Mouse (Mus musculus) hindbrain, embryonic 11.5 days (tissue): ENCODE measurements around the gene Tekt4. TPM values are rescaled to one million over a fixed set of nuclear protein-coding genes. Genes with fewer than 3 reads are reported as not detected.

ENCODE experiments used
- ATAC-seq: fragments of 200-750 bp; cut with Nextera tagmentation; 2 replicates; pipeline ENCODE4 v1.8.0; 2017; ENCODE audit warnings: mild to moderate bottlenecking, moderate TSS enrichment, moderate library complexity; ENCODE audit not compliant: low FRiP score
- DNase-seq: peaks from one replicate; pipeline ENCODE4 v3.0.0-alpha.2; 2015; ENCODE audit warnings: low spot score
- H3K27ac ChIP-seq: fragments of 300-500 bp; sonication (generic); 2 replicates; pipeline ENCODE4 v1.5.1; 2014; ENCODE audit warnings: mild to moderate bottlenecking, low read depth, low read length
- H3K27me3 ChIP-seq: fragments of 300-500 bp; sonication (generic); 2 replicates; pipeline ENCODE4 v1.6.1; 2014; ENCODE audit warnings: mild to moderate bottlenecking, low read length, moderate library complexity, mixed read lengths; ENCODE audit not compliant: control insufficient read depth, insufficient read depth
- H3K36me3 ChIP-seq: fragments of 300-500 bp; sonication (generic); 2 replicates; pipeline ENCODE4 v1.6.1; 2014; ENCODE audit warnings: mild to moderate bottlenecking, low read length, moderate library complexity, mixed read lengths; ENCODE audit not compliant: control insufficient read depth, insufficient read depth
- H3K4me1 ChIP-seq: fragments of 300-500 bp; sonication (generic); replicated peaks from 2 replicates; pipeline ENCODE4 v1.6.1; 2014; ENCODE audit warnings: low read length, mixed read lengths; ENCODE audit not compliant: control insufficient read depth, insufficient read depth
- H3K4me2 ChIP-seq: fragments of 300-500 bp; sonication (generic); replicated peaks from 2 replicates; pipeline ENCODE4 v1.6.1; 2014; ENCODE audit warnings: mild to moderate bottlenecking, low read depth, low read length
- H3K4me3 ChIP-seq: fragments of 300-500 bp; sonication (generic); 2 replicates; pipeline ENCODE4 v1.5.1; 2014; ENCODE audit warnings: low read depth, low read length
- H3K9ac ChIP-seq: fragments of 300-500 bp; sonication (generic); 2 replicates; pipeline ENCODE4 v1.6.1; 2014; ENCODE audit warnings: low read depth, low read length
- H3K9me3 ChIP-seq: fragments of 300-500 bp; sonication (generic); 2 replicates; pipeline ENCODE4 v1.6.1; 2016; ENCODE audit warnings: low read length; ENCODE audit not compliant: control insufficient read depth
- WGBS: fragments of 180-500 bp; shearing (Covaris S2); extraction: QIAGEN DNeasy Blood & Tissue Kit; methylation state at CpG from one replicate; pipeline ENCODE4 v1.1.7; 2014; 5-methylcytosine and 5-hydroxymethylcytosine counted together
- polyA plus RNA-seq: library from polyadenylated mRNA; unstranded; fragments of >200 nt; fragmentation: Nextera tagmentation; extraction: Ambion mirVana; gene quantifications from 2 replicates; pipeline ENCODE4 v1.2.1, GENCODE M21; 2014

The Tekt4 gene
- polyA plus RNA-seq, 1 experiment from 2014 or later: 1.3 TPM

- Histone ChIP-seq H3K4me1 (peaks cover 11% of the 10 kb centered on the region), H3K27ac (no peak overlapping the region), H3K9ac (no peak overlapping the region), H3K27me3 (peaks cover 8% of the 10 kb centered on the region; the same call in 1 of the 2 replicates), H3K9me3 (no peaks in the 10 kb centered on the region), H3K4me2 (no peak overlapping the region), H3K4me3 (no peak overlapping the region), H3K36me3 (no peaks in the 10 kb centered on the region)
- WGBS: 70% methylated on average over 2 of the region's 2 CpGs
- no peak for ATAC-seq
- DNase-seq: no peak
Measured at GRCm38 (mm10) chr17:25425996-25426395, 28.4 kb upstream of the Tekt4 start.

GRCm38 (mm10) chr17:25427441-25427840 is 27.0 kb upstream of the Tekt4 start:
- Histone ChIP-seq H3K9me3 (no peaks in the 10 kb centered on the region), H3K27me3 (peaks cover 20% of the 10 kb centered on the region), H3K4me1 (peaks cover 11% of the 10 kb centered on the region), H3K4me3 (no peak overlapping the region), H3K36me3 (no peaks in the 10 kb centered on the region), H3K27ac (no peak overlapping the region), H3K9ac (no peak overlapping the region), H3K4me2 (no peak overlapping the region)
- 36% methylated on average over 10 of the region's 10 CpGs for WGBS
- DNase-seq (no peak), ATAC-seq (no peak)

DNA sequence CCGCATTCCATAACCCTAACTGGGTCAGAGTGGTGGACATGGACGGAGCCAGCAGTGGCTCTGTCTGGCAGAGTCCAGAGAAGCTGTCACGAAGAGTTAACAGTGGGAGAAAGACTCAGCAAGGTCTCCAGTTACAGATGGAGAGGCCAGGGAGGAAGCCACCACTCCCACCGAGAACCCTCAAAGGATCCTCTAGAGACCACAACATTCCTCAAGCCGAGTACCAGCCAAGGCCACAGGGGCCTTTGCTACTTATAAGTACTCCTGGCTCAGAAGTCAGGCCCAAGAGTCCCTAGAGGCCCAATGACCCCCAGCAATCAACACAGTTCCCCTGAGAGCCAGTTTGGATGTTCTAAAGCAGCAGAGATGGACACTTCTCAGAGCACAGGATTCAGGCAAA is 25.2 kb upstream of the Tekt4 start:
- H3K36me3 ChIP-seq: no peaks in the 10 kb centered on the region
- H3K4me2 ChIP-seq: no peak overlapping the region
- H3K9ac ChIP-seq: no peak overlapping the region
- no peaks in the 10 kb centered on the region for H3K9me3 ChIP-seq
- no peak overlapping the region for H3K27ac ChIP-seq
- ATAC-seq (no peak), DNase-seq (no peak)
- peaks cover 26% of the 10 kb centered on the region for H3K27me3 ChIP-seq
- H3K4me1 ChIP-seq: peaks cover 11% of the 10 kb centered on the region
- no peak overlapping the region for H3K4me3 ChIP-seq
- WGBS: 42% methylated on average over 5 of the region's 5 CpGs

- Histone ChIP-seq H3K9ac (no peak overlapping the region), H3K4me2 (no peak overlapping the region), H3K36me3 (no peaks in the 10 kb centered on the region), H3K9me3 (no peaks in the 10 kb centered on the region), H3K27ac (no peak overlapping the region), H3K27me3 (peaks cover 26% of the 10 kb centered on the region), H3K4me1 (peaks cover 11% of the 10 kb centered on the region), H3K4me3 (no peak overlapping the region)
- ATAC-seq: no peak
- no peak for DNase-seq
- WGBS: 54% methylated on average over 6 of the region's 6 CpGs
Measured at GRCm38 (mm10) chr17:25429886-25430285, 24.5 kb upstream of the Tekt4 start.

GRCm38 (mm10) chr17:25430534-25430933 is 23.9 kb upstream of the Tekt4 start:
- Histone ChIP-seq H3K27me3 (peaks cover 30% of the 10 kb centered on the region), H3K4me1 (peaks cover 11% of the 10 kb centered on the region), H3K4me2 (peak overlapping the region; percentile 97; the same call in 1 of the 2 replicates), H3K36me3 (no peaks in the 10 kb centered on the region), H3K27ac (no peak overlapping the region), H3K9ac (peak overlapping the region; percentile 37; the same call in 1 of the 2 replicates), H3K4me3 (no peak overlapping the region), H3K9me3 (no peaks in the 10 kb centered on the region)
- DNase-seq (no peak), ATAC-seq (no peak)
- WGBS: 54% methylated on average over 8 of the region's 8 CpGs

GRCm38 (mm10) chr17:25432433-25433181 is 21.8 kb upstream of the Tekt4 start:
- WGBS: 2% methylated on average over 45 of the region's 53 CpGs
- peaks cover 30% of the 10 kb centered on the region for H3K27me3 ChIP-seq
- ATAC-seq (0 out of 2 replicates have a peak, but pooled peaks have one; percentile 18), DNase-seq (peak; percentile 58)
- peak overlapping the region; percentile 77 for H3K4me3 ChIP-seq
- no peaks in the 10 kb centered on the region for H3K36me3 ChIP-seq
- H3K9me3 ChIP-seq: no peaks in the 10 kb centered on the region
- H3K4me2 ChIP-seq: peak overlapping the region; percentile 97
- peak overlapping the region; percentile 78 for H3K27ac ChIP-seq
- H3K9ac ChIP-seq: peak overlapping the region; percentile 85
- peaks cover 5% of the 10 kb centered on the region for H3K4me1 ChIP-seq

DNA sequence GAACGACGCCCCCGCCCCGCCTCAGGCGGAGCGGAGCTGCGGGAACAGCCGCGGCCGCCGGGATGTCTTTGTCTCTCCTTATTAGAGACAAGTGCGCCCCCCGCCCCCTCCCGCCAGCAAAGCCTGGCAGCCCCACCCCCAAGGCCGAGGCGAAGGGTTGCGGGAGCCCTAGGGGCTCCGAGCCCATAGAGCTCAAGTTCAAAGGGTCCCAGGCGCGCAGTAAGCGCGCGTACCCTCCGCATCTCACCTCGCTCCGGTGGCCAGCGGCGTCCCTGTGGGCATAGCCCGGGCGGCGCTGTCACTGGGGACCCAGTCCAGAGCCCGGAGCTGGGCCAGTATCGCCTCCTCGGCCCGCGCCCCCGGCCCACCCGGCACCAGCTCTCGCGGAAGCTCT is 21.2 kb upstream of the Tekt4 start:
- H3K4me2 ChIP-seq: peak overlapping the region; percentile 97
- peak overlapping the region; percentile 77 for H3K4me3 ChIP-seq
- H3K4me1 ChIP-seq: peaks cover 5% of the 10 kb centered on the region
- H3K36me3 ChIP-seq: no peaks in the 10 kb centered on the region
- peak overlapping the region; percentile 85 for H3K9ac ChIP-seq
- peak; percentile 62 for ATAC-seq
- WGBS: 0% methylated on average over 39 of the region's 40 CpGs
- no peak for DNase-seq
- H3K27ac ChIP-seq: peak overlapping the region; percentile 78
- no peaks in the 10 kb centered on the region for H3K9me3 ChIP-seq
- H3K27me3 ChIP-seq: peaks cover 30% of the 10 kb centered on the region

DNA sequence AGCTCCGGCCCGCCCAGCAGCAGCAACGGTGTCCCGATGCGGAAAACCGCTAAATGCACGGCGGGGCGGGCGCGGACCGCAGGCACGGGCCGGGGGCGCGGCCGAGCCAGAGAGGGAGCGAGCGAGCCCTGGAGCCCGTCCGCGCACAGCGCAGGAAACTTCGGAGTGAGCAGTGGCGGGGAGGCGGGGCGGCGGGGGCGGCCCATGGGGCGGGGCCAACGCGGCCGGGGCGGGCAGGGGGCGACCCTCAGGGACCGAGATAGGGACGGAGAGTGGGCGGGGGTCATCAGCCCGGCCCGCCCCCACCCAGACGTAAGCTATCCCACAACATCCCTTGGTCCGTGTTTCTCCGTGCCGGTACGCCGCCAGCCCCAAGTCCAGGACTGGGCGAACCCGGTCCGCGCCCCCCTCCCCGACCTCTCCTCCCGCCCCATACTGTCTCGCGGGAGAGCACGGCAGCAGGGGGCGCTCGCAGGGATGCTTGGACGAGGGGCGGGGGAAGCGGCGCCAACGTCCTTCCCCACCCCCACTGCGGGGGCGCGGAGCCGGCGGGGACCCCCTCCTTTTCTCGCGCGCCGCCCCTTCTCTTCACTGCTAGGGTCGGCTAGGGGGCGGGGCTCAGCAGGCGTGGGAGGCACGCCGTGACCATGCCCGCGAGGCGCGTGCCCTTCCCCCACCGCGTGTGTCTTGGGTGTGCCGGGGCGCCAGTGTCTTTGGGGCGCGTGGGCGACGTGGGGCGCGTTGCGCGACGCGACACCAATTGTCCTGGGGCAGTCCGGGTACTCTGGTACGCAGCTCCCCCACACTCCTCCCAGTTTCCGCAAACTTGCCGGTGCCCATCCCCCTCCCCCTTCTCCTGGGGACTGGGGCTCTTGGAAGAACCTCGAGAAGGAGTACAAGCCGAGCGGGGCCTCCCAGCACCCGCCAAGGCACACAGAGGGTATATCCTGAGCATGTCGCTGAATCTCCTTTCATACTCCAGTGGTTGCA is 20.5 kb upstream of the Tekt4 start, which contains the start of gene Cacna1h:
Gene Cacna1h, minus strand, starts transcription at position 167 of the 990 bp plus-strand sequence.
- H3K27ac ChIP-seq: peak within 1 kb of the TSS; percentile 78
- peak within 1 kb of the TSS; percentile 77 for H3K4me3 ChIP-seq
- peak within 1 kb of the TSS; percentile 85 for H3K9ac ChIP-seq
- under 1% methylated on average over 46 of the region's 103 CpGs for WGBS
- peak; percentile 86 for DNase-seq
- peak within 1 kb of the TSS; percentile 97 for H3K4me2 ChIP-seq
- H3K4me1 ChIP-seq: peaks cover 5% of the 10 kb centered on the region
- H3K27me3 ChIP-seq: peaks cover 30% of the 10 kb centered on the region
- H3K36me3 ChIP-seq: no peaks in the 10 kb centered on the region
- ATAC-seq: peak; percentile 89
- no peaks in the 10 kb centered on the region for H3K9me3 ChIP-seq
